Mouse (Mus musculus) C2C12 (cell line): Measurements from ENCODE around the gene Marveld1. TPM values are rescaled to one million over a fixed set of nuclear protein-coding genes. Genes with fewer than 3 reads are reported as not detected.

Experiments used
- H3K27me3 ChIP-seq: one replicate; pipeline ENCODE4 v1.6.1; 2011; ENCODE audit not compliant: control insufficient read depth, insufficient read depth, insufficient read length
- H3K36me3 ChIP-seq: one replicate; pipeline ENCODE4 v1.6.1; 2011; ENCODE audit not compliant: control insufficient read depth, insufficient read depth
- H3K4me3 ChIP-seq: one replicate; pipeline ENCODE4 v1.5.1; 2011; ENCODE audit warnings: mild to moderate bottlenecking, control low read depth; ENCODE audit not compliant: poor library complexity, insufficient read depth, severe bottlenecking
- H3K79me2 ChIP-seq: one replicate; pipeline ENCODE4 v1.6.1; 2011; ENCODE audit not compliant: control insufficient read depth, insufficient read depth
- H3K79me3 ChIP-seq: one replicate; pipeline ENCODE4 v1.6.1; 2011; ENCODE audit warnings: low read depth, control low read depth
- H3ac ChIP-seq: one replicate; pipeline ENCODE3; 2011; ENCODE audit warnings: low read depth; ENCODE audit not compliant: control insufficient read depth, insufficient read length
- CEBPB ChIP-seq: IDR thresholded peaks from one replicate; pipeline ENCODE4 v1.6.1; 2011; ENCODE audit warnings: low read depth, mild to moderate bottlenecking, control low read depth, moderate library complexity
- CTCF ChIP-seq: IDR thresholded peaks from one replicate; pipeline ENCODE4 v1.5.1; 2011; ENCODE audit not compliant: control insufficient read depth, insufficient read depth, insufficient read length
- FOSL1 ChIP-seq: IDR thresholded peaks from one replicate; pipeline ENCODE4 v1.8.0; 2011; ENCODE audit warnings: mild to moderate bottlenecking, low read length; ENCODE audit not compliant: poor library complexity, insufficient read depth, severe bottlenecking
- MAX ChIP-seq: IDR thresholded peaks from one replicate; pipeline ENCODE4 v1.6.1; 2011; ENCODE audit warnings: mild to moderate bottlenecking, control low read depth
- MYOD1 ChIP-seq: IDR thresholded peaks from one replicate; pipeline ENCODE4 v1.6.1; 2011; ENCODE audit warnings: low read depth; ENCODE audit not compliant: control insufficient read depth, insufficient read length
- MYOG ChIP-seq: IDR thresholded peaks from one replicate; pipeline ENCODE4 v1.6.1; 2011; ENCODE audit not compliant: control insufficient read depth, insufficient read length; ENCODE audit errors: extremely low read depth
- USF1 ChIP-seq: IDR thresholded peaks from one replicate; pipeline ENCODE4 v1.6.1; 2011; ENCODE audit warnings: low read depth, mild to moderate bottlenecking, control low read depth, moderate library complexity
- polyA plus RNA-seq: library from polyadenylated mRNA; unstranded; fragments of >200 nt; fragmentation: generic; extraction: Trizol; gene quantifications from one replicate; pipeline ENCODE4 v1.2.1, GENCODE M21; 2012; ENCODE audit warnings: missing spikeins

The Marveld1 gene
- polyA plus RNA-seq, 1 experiment = 33.0 TPM

DNA sequence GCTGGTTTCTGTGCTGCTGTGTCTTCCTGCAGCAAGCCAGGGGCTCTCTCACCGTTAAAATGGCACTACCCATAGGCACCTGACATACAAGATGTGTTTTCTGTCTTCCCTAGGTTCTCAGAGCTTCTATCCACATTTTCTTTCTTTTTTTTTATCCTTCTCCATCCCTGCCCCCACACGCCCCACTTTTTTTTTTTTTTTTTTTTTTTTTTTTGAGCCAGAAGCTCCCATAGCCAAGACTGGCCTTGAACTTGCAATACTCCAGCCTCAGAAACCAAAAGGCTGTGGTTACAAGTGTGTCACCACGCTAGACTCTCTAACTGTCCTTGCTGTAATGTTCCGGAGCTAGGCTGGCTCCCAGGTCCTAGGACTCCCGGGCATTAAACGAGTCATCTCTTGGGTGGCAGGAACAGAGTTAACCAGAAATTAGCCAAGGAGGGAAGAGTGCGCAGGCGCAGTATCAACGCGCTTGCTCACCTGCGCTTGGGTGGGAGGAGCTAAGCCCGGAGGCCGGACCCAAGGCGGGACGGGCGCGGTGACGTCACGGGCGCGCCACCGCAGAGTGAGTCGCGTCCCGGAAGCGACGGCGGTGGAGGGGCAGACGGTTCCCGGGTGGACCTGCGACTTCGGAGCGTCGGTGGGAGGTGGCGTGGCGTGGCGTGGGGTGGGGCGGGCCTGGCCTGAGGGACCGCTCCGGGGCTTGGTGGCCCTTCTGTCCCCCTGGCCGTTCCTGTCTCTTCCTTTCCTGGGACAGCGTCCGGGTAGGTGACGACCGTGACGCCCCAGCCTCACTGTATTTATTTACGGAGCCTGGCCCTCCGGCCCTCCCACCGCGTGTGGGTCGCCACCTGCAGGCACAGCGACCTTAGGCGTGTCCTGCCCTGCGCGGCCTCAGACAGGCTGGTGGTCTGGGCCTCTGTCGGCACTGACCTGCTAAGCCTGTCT, 23.1 kb downstream of the Marveld1 start:
- Histone ChIP-seq H3K36me3 (no peaks in the 10 kb centered on the region), H3ac (peak overlapping the region; percentile 77), H3K27me3 (peaks cover 20% of the 10 kb centered on the region), H3K79me3 (peaks cover 5% of the 10 kb centered on the region), H3K79me2 (peaks cover 14% of the 10 kb centered on the region), H3K4me3 (peak overlapping the region; percentile 68)
- TF ChIP-seq CTCF = no peak
- no peak for TF ChIP-seq MYOD1
- no peak for TF ChIP-seq CEBPB
- no peak for TF ChIP-seq MAX
- TF ChIP-seq USF1 = no peak
- no peak for TF ChIP-seq FOSL1
- no peak for TF ChIP-seq MYOG

- H3K36me3 ChIP-seq = peaks cover 15% of the 10 kb centered on the region
- H3K79me2 ChIP-seq = peaks cover 1% of the 10 kb centered on the region
- no peak for TF ChIP-seq MYOG
- TF ChIP-seq CTCF = no peak
- TF ChIP-seq FOSL1 = no peak
- no peak for TF ChIP-seq CEBPB
- no peak for TF ChIP-seq MAX
- no peak for TF ChIP-seq MYOD1
- TF ChIP-seq USF1 = no peak
- no peaks in the 10 kb centered on the region for H3K27me3 ChIP-seq
- H3K79me3 ChIP-seq = peaks cover 3% of the 10 kb centered on the region
- H3ac ChIP-seq = no peak overlapping the region
- H3K4me3 ChIP-seq = no peak overlapping the region
These were observed 29.6 kb downstream of the Marveld1 start for GRCm38 (mm10) chr19:42176841-42177240.

DNA sequence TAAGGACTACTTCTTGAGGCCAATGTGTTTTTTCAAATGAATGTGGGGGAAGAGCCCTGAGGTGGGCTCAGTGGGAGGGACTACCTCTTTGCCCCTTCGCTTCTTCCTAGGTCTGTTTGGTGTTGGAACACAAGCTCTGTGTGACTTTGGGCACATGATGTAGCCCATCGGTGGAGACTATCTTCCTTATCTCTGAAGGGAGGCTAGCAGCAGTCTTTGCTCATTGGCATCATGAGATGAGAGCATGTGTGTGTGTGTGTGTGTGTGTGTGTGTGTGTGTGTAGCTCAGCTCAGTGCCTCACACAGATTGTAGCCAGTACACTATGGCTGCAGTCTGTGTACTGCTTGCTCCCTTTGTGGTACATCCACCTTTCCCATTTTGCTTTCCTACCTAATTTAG, 30.3 kb downstream of the Marveld1 start:
- TF ChIP-seq MAX = no peak

GRCm38 (mm10) chr19:42179356-42179755, 32.2 kb downstream of the Marveld1 start:
- TF ChIP-seq CEBPB = no peak
- no peak for TF ChIP-seq MYOG
- no peak for TF ChIP-seq FOSL1
- TF ChIP-seq USF1 = no peak
- TF ChIP-seq CTCF = no peak
- TF ChIP-seq MAX = no peak
- no peak for TF ChIP-seq MYOD1
- no peaks in the 10 kb centered on the region for H3K79me3 ChIP-seq
- H3K4me3 ChIP-seq = no peak overlapping the region
- H3K36me3 ChIP-seq = peaks cover 15% of the 10 kb centered on the region
- H3ac ChIP-seq = no peak overlapping the region
- H3K27me3 ChIP-seq = no peaks in the 10 kb centered on the region
- no peaks in the 10 kb centered on the region for H3K79me2 ChIP-seq

More for the DNA sequence above, 30.3 kb downstream of the Marveld1 start:
- Histone ChIP-seq H3K4me3 (no peak overlapping the region), H3K36me3 (peaks cover 15% of the 10 kb centered on the region), H3ac (no peak overlapping the region), H3K79me3 (peaks cover 1% of the 10 kb centered on the region), H3K27me3 (no peaks in the 10 kb centered on the region), H3K79me2 (no peaks in the 10 kb centered on the region)

DNA sequence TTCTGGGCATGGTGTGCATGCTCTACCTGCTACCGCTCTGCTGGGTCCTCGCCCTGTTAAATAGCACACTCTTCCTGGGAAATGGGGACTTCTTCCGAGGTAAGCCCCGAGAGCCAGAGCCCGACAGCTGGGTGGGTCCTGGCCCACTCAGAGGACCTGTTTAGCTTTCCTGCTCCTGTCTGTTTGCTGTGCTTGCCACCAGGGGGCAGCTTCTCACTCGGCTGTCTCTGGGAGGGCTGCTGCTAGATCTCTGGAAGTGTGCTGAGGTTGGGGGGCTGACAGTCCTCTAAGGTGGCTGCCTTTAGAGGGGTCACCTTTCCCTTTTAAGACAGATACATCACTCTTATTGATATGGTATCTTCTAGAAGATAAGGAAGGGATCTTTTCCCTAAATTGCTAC, 35.5 kb downstream of the Marveld1 start:
- H3ac ChIP-seq = no peak overlapping the region
- H3K27me3 ChIP-seq = no peaks in the 10 kb centered on the region
- TF ChIP-seq USF1 = no peak
- no peak for TF ChIP-seq MYOG
- peak; percentile 19 for TF ChIP-seq CTCF
- H3K79me3 ChIP-seq = no peaks in the 10 kb centered on the region
- H3K36me3 ChIP-seq = peaks cover 25% of the 10 kb centered on the region
- no peaks in the 10 kb centered on the region for H3K79me2 ChIP-seq
- no peak overlapping the region for H3K4me3 ChIP-seq

- H3K4me3 ChIP-seq = no peak overlapping the region
- no peaks in the 10 kb centered on the region for H3K79me3 ChIP-seq
- H3K79me2 ChIP-seq = no peaks in the 10 kb centered on the region
- peaks cover 19% of the 10 kb centered on the region for H3K36me3 ChIP-seq
- TF ChIP-seq MYOG = no peak
- TF ChIP-seq FOSL1 = no peak
- no peak for TF ChIP-seq CEBPB
- no peak for TF ChIP-seq MAX
- TF ChIP-seq MYOD1 = no peak
- TF ChIP-seq CTCF = no peak
- TF ChIP-seq USF1 = no peak
- H3K27me3 ChIP-seq = no peaks in the 10 kb centered on the region
- H3ac ChIP-seq = no peak overlapping the region
These were observed 42.5 kb downstream of the Marveld1 start for GRCm38 (mm10) chr19:42189735-42190134.
